Comparison of ENCODE assay signal across 11 mouse cellular contexts in the genomic region with DNA sequence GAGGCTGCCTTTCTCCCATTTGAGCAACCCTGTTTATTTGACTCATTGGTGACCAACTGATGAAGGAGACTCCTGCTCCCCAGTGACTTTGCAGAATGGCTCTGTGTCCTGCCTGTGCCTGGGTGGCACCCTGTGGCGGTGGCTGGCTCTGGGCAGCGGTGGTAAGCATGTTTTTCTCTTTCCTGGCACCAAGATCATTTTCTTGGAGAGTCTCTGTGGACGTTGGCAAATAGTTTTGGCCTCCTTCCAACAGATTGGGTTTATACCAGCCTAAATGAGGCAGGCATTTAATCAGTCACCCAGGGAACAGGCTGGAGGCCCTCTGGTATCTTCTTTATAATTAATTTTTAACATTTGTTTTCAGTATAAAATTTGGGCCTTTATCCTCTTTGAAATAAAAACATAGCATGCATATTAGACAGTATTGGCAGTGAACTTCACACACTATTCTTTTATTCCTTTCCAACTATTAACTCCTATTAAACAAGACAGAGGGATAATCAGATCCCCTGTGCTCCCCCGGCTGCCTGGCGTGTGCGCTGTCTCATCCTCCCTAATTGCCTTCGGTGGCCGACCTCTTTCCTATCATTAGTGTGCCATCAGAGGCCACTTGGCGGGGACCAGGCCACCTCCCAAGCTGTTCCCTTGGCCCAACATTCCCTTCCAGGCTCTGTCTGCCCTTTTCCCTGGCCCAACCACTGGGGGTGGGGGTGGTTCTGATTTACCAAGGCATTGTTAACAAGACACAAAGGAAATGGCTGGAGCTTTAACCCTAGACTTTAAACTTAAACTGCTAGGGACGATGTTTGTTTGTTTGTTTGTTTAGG.
A peak's percentile ranks its signal among the peaks of the same experiment; 100 is the strongest.
DNase-seq lines count a peak whose midpoint lies in the region; ATAC-seq lines count a peak whose summit lies in the region.
"Had no signal": no experiment of that assay in that cellular context is flagged by ENCODE, and none has a peak within 500 bp of the region (broad histone marks: within the 10 kb centered on the region; RNA-seq: fewer than 3 reads in every experiment).

No protein-coding gene starts in this region.

- H3K36me3 ChIP-seq in forebrain, embryonic 14.5 days (ENCODE audit: control insufficient read depth, insufficient read depth, low read length): no peaks in the 10 kb centered on the region
- H3K36me3 ChIP-seq in midbrain, embryonic 14.5 days (ENCODE audit: control insufficient read depth, insufficient read depth, low read length): no peaks in the 10 kb centered on the region
- no peaks in the 10 kb centered on the region for H3K36me3 ChIP-seq in intestine, embryonic 16.5 days (ENCODE audit: control insufficient read depth, insufficient read depth, low read length)
- H3K36me3 ChIP-seq: heart, embryonic 13.5 days; liver, embryonic 15.5 days; stomach, embryonic 15.5 days had no signal

- H3K4me1 ChIP-seq in forebrain, embryonic 14.5 days (ENCODE audit: control insufficient read depth, insufficient read depth, low read length): peaks cover 15% of the 10 kb centered on the region
- H3K4me1 ChIP-seq in midbrain, embryonic 14.5 days (ENCODE audit: control insufficient read depth, insufficient read depth, low read length): peaks cover 18% of the 10 kb centered on the region; the same call in 1 of the 2 replicates
- no peaks in the 10 kb centered on the region for H3K4me1 ChIP-seq in intestine, embryonic 16.5 days (ENCODE audit: control insufficient read depth, insufficient read depth, low read length)
- H3K4me1 ChIP-seq: heart, embryonic 13.5 days; liver, embryonic 15.5 days had no signal

- no peak overlapping the region for H3K4me2 ChIP-seq in forebrain, embryonic 14.5 days (ENCODE audit: low read length)
- H3K4me2 ChIP-seq in midbrain, embryonic 14.5 days (ENCODE audit: low read length): no peak overlapping the region
- H3K4me2 ChIP-seq in intestine, embryonic 16.5 days (ENCODE audit: low read depth, low read length): no peak overlapping the region
- H3K4me2 ChIP-seq: heart, embryonic 13.5 days; liver, embryonic 15.5 days; stomach, embryonic 15.5 days had no signal

- H3K9me3 ChIP-seq in forebrain, embryonic 14.5 days (replicated peaks; ENCODE audit: control insufficient read depth, low read length): no peaks in the 10 kb centered on the region
- no peaks in the 10 kb centered on the region for H3K9me3 ChIP-seq in midbrain, embryonic 14.5 days (ENCODE audit: control insufficient read depth, low read length)
- no peaks in the 10 kb centered on the region for H3K9me3 ChIP-seq in intestine, embryonic 16.5 days (ENCODE audit: control insufficient read depth, low read length)
- H3K9me3 ChIP-seq: heart, embryonic 13.5 days; liver, embryonic 15.5 days; stomach, embryonic 15.5 days had no signal

- H3K27ac ChIP-seq in forebrain, embryonic 14.5 days (ENCODE audit: low read depth, low read length): peak overlapping the region; percentile 70; the same call in 1 of the 2 replicates
- H3K27ac ChIP-seq in midbrain, embryonic 14.5 days (replicated peaks; ENCODE audit: low read depth, low read length): peak overlapping the region; percentile 55
- no peak overlapping the region for H3K27ac ChIP-seq in intestine, embryonic 16.5 days (ENCODE audit: low read length)
- H3K27ac ChIP-seq: heart, embryonic 13.5 days; liver, embryonic 15.5 days; stomach, embryonic 15.5 days had no signal

- WGBS in forebrain, embryonic 14.5 days: 4% methylated on average over 10 of the region's 10 CpGs
- 24% methylated on average over 10 of the region's 10 CpGs for WGBS in midbrain, embryonic 14.5 days
- 46% methylated on average over 10 of the region's 10 CpGs for WGBS in intestine, embryonic 16.5 days

- ATAC-seq in forebrain, embryonic 14.5 days: peak; percentile 88
- ATAC-seq in midbrain, embryonic 14.5 days (ENCODE audit: low FRiP score, low TSS enrichment): peak; percentile 79
- ATAC-seq in intestine, embryonic 16.5 days: no peak

- no peak overlapping the region for H3K9ac ChIP-seq in forebrain, embryonic 14.5 days (ENCODE audit: low read length)
- H3K9ac ChIP-seq in midbrain, embryonic 14.5 days (replicated peaks; ENCODE audit: low read length): no peak overlapping the region
- no peak overlapping the region for H3K9ac ChIP-seq in intestine, embryonic 16.5 days (ENCODE audit: low read depth, low read length)
- H3K9ac ChIP-seq: heart, embryonic 13.5 days; liver, embryonic 15.5 days; stomach, embryonic 15.5 days had no signal

- H3K27me3 ChIP-seq in forebrain, embryonic 14.5 days (replicated peaks; ENCODE audit: control insufficient read depth, insufficient read depth, low read length): peaks cover 31% of the 10 kb centered on the region
- no peaks in the 10 kb centered on the region for H3K27me3 ChIP-seq in midbrain, embryonic 14.5 days (ENCODE audit: control insufficient read depth, insufficient read depth, low read length)
- H3K27me3 ChIP-seq in intestine, embryonic 16.5 days (replicated peaks; ENCODE audit: control insufficient read depth, insufficient read depth, low read length): no peaks in the 10 kb centered on the region
- H3K27me3 ChIP-seq: liver, embryonic 15.5 days; stomach, embryonic 15.5 days had no signal

- H3K4me3 ChIP-seq in forebrain, embryonic 14.5 days (ENCODE audit: low read depth, low read length): no peak overlapping the region
- H3K4me3 ChIP-seq in midbrain, embryonic 14.5 days (replicated peaks; ENCODE audit: low read depth, low read length): no peak overlapping the region
- no peak overlapping the region for H3K4me3 ChIP-seq in intestine, embryonic 16.5 days (ENCODE audit: low read length)
- H3K4me3 ChIP-seq: heart, embryonic 13.5 days; liver, embryonic 15.5 days; stomach, embryonic 15.5 days had no signal

- DNase-seq in lung, adult 18-20 months: peak; percentile 11 to 50
- no peak for DNase-seq in lung, postnatal 14 days
- peak; percentile 73 for DNase-seq in brain, adult 2 months (ENCODE audit: low read depth, low spot score)
- DNase-seq in forebrain, embryonic 14.5 days (ENCODE audit: low spot score): peak; percentile 95
- peak; percentile 88 for DNase-seq in midbrain, embryonic 14.5 days
- DNase-seq in thymus, postnatal 10 days (ENCODE audit: low spot score in 2 of 2): no peak
- DNase-seq in left cerebral cortex, adult 8-10 months (ENCODE audit: low spot score in 2 of 2): no peak

Comparison
In these comparisons a context has a peak if more than half of its experiments do, and no peak if none do; other contexts are left out.
1. DNase-seq: peak in lung, adult 18-20 months (2 of 2), brain, adult 2 months (single experiment), forebrain, embryonic 14.5 days (single experiment) and midbrain, embryonic 14.5 days (single experiment); none in lung, postnatal 14 days (single experiment), thymus, postnatal 10 days (0 of 2) and left cerebral cortex, adult 8-10 months (0 of 2).